Mouse (Mus musculus) myocyte (in vitro differentiated cells): Measurements from ENCODE around the gene Sephs2. TPM values are rescaled to one million over a fixed set of nuclear protein-coding genes. Genes with fewer than 3 reads are reported as not detected.

ENCODE experiments used
- H3K27me3 ChIP-seq: one replicate; pipeline ENCODE4 v1.6.1; 2011; ENCODE audit not compliant: control insufficient read depth, insufficient read depth, insufficient read length
- H3K36me3 ChIP-seq: one replicate; pipeline ENCODE4 v1.6.1; 2011; ENCODE audit not compliant: control insufficient read depth, insufficient read depth
- H3K4me2 ChIP-seq: one replicate; pipeline ENCODE4 v1.6.1; 2011; ENCODE audit warnings: low read depth, control low read depth
- H3K4me3 ChIP-seq: one replicate; pipeline ENCODE4 v1.5.1; 2011; ENCODE audit warnings: mild to moderate bottlenecking, control low read depth, moderate library complexity
- H3K79me2 ChIP-seq: one replicate; pipeline ENCODE4 v1.6.1; 2011; ENCODE audit not compliant: control insufficient read depth, insufficient read depth
- H3ac ChIP-seq: one replicate; pipeline ENCODE4 v1.6.1; 2011; ENCODE audit not compliant: control insufficient read depth, insufficient read length
- CEBPB ChIP-seq: IDR thresholded peaks from 2 replicates; pipeline ENCODE4 v1.6.1; 2011; ENCODE audit warnings: mild to moderate bottlenecking, moderate library complexity; ENCODE audit not compliant: poor library complexity, insufficient read depth, severe bottlenecking
- E2F4 ChIP-seq: IDR thresholded peaks from one replicate; pipeline ENCODE4 v1.6.1; 2011; ENCODE audit warnings: mild to moderate bottlenecking, control low read depth, moderate library complexity; ENCODE audit not compliant: insufficient read depth
- MAX ChIP-seq: IDR thresholded peaks from one replicate; pipeline ENCODE4 v1.6.1; 2011; ENCODE audit warnings: low read depth, mild to moderate bottlenecking, control low read depth
- MYOD1 ChIP-seq, 3 experiments: IDR thresholded peaks; one replicate each; pipeline ENCODE4 v1.6.1; 2011; ENCODE audit warnings: control low read depth in 2 of 3, low read depth in 2 of 3, mild to moderate bottlenecking in 2 of 3, moderate library complexity in 1 of 3; ENCODE audit not compliant: insufficient read length in 2 of 3, control insufficient read depth in 1 of 3
- MYOG ChIP-seq, 3 experiments: IDR thresholded peaks; one replicate each; pipeline ENCODE4 v1.6.1; 2011; ENCODE audit warnings: control low read depth in 2 of 3, low read depth in 2 of 3, mild to moderate bottlenecking in 2 of 3; ENCODE audit not compliant: insufficient read length in 2 of 3, control insufficient read depth in 1 of 3, insufficient read depth in 1 of 3
- POLR2A ChIP-seq: IDR thresholded peaks from one replicate; pipeline ENCODE4 v1.6.1; 2011; ENCODE audit warnings: low read depth, mild to moderate bottlenecking, control low read depth, moderate library complexity; ENCODE audit not compliant: insufficient read length
- POLR2AphosphoS2 ChIP-seq: IDR thresholded peaks from one replicate; pipeline ENCODE4 v1.6.1; 2011; ENCODE audit warnings: low read depth, control low read depth; ENCODE audit not compliant: insufficient read length
- REST ChIP-seq: IDR thresholded peaks from one replicate; pipeline ENCODE4 v1.6.1; 2011; ENCODE audit warnings: mild to moderate bottlenecking, control low read depth, moderate library complexity; ENCODE audit not compliant: insufficient read depth, insufficient read length
- SRF ChIP-seq: IDR thresholded peaks from one replicate; pipeline ENCODE4 v1.6.1; 2011; ENCODE audit warnings: low read depth; ENCODE audit not compliant: control insufficient read depth, insufficient read length
- TCF12 ChIP-seq: IDR thresholded peaks from one replicate; pipeline ENCODE4 v1.6.1; 2011; ENCODE audit warnings: mild to moderate bottlenecking, control low read depth; ENCODE audit not compliant: poor library complexity, insufficient read depth, severe bottlenecking
- TCF3 ChIP-seq: IDR thresholded peaks from one replicate; pipeline ENCODE4 v1.6.1; 2011; ENCODE audit warnings: low read depth, control low read depth; ENCODE audit not compliant: insufficient read length
- USF1 ChIP-seq: IDR thresholded peaks from one replicate; pipeline ENCODE4 v1.6.1; 2011; ENCODE audit warnings: low read depth, mild to moderate bottlenecking, control low read depth, moderate library complexity
- polyA plus RNA-seq: library from polyadenylated mRNA; unstranded; fragments of >200 nt; fragmentation: generic; extraction: Trizol; gene quantifications from one replicate; pipeline ENCODE4 v1.2.1, GENCODE M21; 2012; ENCODE audit warnings: missing spikeins

Gene Sephs2
- polyA plus RNA-seq, 1 experiment, result 17.2 TPM

GRCm38 (mm10) chr7:127234777-127235176 lies 39.1 kb downstream of the Sephs2 start:
- Histone ChIP-seq H3ac (no peak overlapping the region), H3K79me2 (peaks cover 49% of the 10 kb centered on the region), H3K4me2 (no peak overlapping the region), H3K4me3 (no peak overlapping the region), H3K36me3 (peaks cover 8% of the 10 kb centered on the region), H3K27me3 (no peaks in the 10 kb centered on the region)
- TF ChIP-seq SRF (no peak), POLR2A (no peak), MYOG (IDR thresholded peaks at IDR 0.05; ENCODE audit: control insufficient read depth in 1 of 3, insufficient read depth in 1 of 3, insufficient read length in 2 of 3, low read depth in 2 of 3) (no peak), E2F4 (no peak)

- Histone ChIP-seq H3K36me3 (peaks cover 12% of the 10 kb centered on the region), H3K79me2 (peaks cover 49% of the 10 kb centered on the region), H3K4me2 (peak overlapping the region; percentile 83), H3ac (peak overlapping the region; percentile 32), H3K4me3 (peak overlapping the region; percentile 91), H3K27me3 (no peaks in the 10 kb centered on the region)
- no peak for TF ChIP-seq CEBPB
- no peak for TF ChIP-seq MYOG (IDR thresholded peaks at IDR 0.05; ENCODE audit: control insufficient read depth in 1 of 3, insufficient read depth in 1 of 3, insufficient read length in 2 of 3, low read depth in 2 of 3)
- TF ChIP-seq POLR2AphosphoS2, result no peak
- TF ChIP-seq MAX, result no peak
- TF ChIP-seq POLR2A, result no peak
- no peak for TF ChIP-seq SRF
- no peak for TF ChIP-seq USF1
- no peak for TF ChIP-seq TCF12
- no peak for TF ChIP-seq REST
- no peak for TF ChIP-seq TCF3
- TF ChIP-seq MYOD1 (IDR thresholded peaks at IDR 0.05; ENCODE audit: control insufficient read depth in 1 of 3, insufficient read length in 2 of 3, low read depth in 2 of 3), result no peak
- TF ChIP-seq E2F4, result no peak
Measured at GRCm38 (mm10) chr7:127233765-127234164, 40.1 kb downstream of the Sephs2 start.

- TF ChIP-seq POLR2A (no peak), SRF (no peak), POLR2AphosphoS2 (no peak), E2F4 (no peak), MYOG (IDR thresholded peaks at IDR 0.05; ENCODE audit: control insufficient read depth in 1 of 3, insufficient read depth in 1 of 3, insufficient read length in 2 of 3, low read depth in 2 of 3) (no peak), TCF3 (no peak), USF1 (no peak), MAX (no peak)
- peaks cover 12% of the 10 kb centered on the region for H3K36me3 ChIP-seq
Measured at GRCm38 (mm10) chr7:127233368-127233749, 40.5 kb downstream of the Sephs2 start.

GRCm38 (mm10) chr7:127232622-127233367 lies 41.1 kb downstream of the Sephs2 start, which contains the start of the genes Zfp553 and Sept1:
Gene Zfp553 (plus strand): TSS chr7:127233061.
Gene Sept1 (minus strand): TSS chr7:127233130.
- Histone ChIP-seq H3K79me2 (peaks cover 49% of the 10 kb centered on the region), H3K4me2 (peak within 1 kb of the TSS; percentile 93), H3ac (peak within 1 kb of the TSS; percentile 32), H3K4me3 (peak within 1 kb of the TSS; percentile 91), H3K27me3 (no peaks in the 10 kb centered on the region), H3K36me3 (peaks cover 12% of the 10 kb centered on the region)
- TF ChIP-seq E2F4, result peak; percentile 15
- TF ChIP-seq REST, result no peak
- no peak for TF ChIP-seq CEBPB
- TF ChIP-seq MYOD1 (IDR thresholded peaks at IDR 0.05; ENCODE audit: control insufficient read depth in 1 of 3, insufficient read length in 2 of 3, low read depth in 2 of 3), result peak in 2 of 3 experiments; percentile 56 to 75
- no peak for TF ChIP-seq USF1
- TF ChIP-seq TCF12, result no peak
- TF ChIP-seq MAX, result no peak
- TF ChIP-seq SRF, result no peak
- no peak for TF ChIP-seq TCF3
- peak; percentile 82 for TF ChIP-seq POLR2A
- no peak for TF ChIP-seq POLR2AphosphoS2
- TF ChIP-seq MYOG (IDR thresholded peaks at IDR 0.05; ENCODE audit: control insufficient read depth in 1 of 3, insufficient read depth in 1 of 3, insufficient read length in 2 of 3, low read depth in 2 of 3), result peak in 2 of 3 experiments; percentile 69 to 81

More at GRCm38 (mm10) chr7:127233368-127233749, 40.5 kb downstream of the Sephs2 start:
- Histone ChIP-seq H3K4me2 (peak overlapping the region; percentile 83), H3ac (peak overlapping the region; percentile 32), H3K79me2 (peaks cover 49% of the 10 kb centered on the region), H3K4me3 (peak overlapping the region; percentile 91), H3K27me3 (no peaks in the 10 kb centered on the region)
